Mouse (Mus musculus) embryonic stem cell, embryonic (primary cell): ENCODE measurements around the gene Fndc7.

Experiments used
- CTCF ChIA-PET, 4 experiments: fragments of 300-600 bp in 2 of 4; fragments of 350-600 bp in 2 of 4; sonication (Branson Sonifier 250); formaldehyde crosslinking; loops; one replicate each; lab custom pipeline; 2022; ENCODE audit warnings: inconsistent platforms in 2 of 4; lab: Charles Lee
- POLR2A ChIA-PET, 4 experiments: fragments of 300-600 bp in 2 of 4; fragments of 350-600 bp in 2 of 4; sonication (Branson Sonifier 250); formaldehyde crosslinking; loops; one replicate each; lab custom pipeline; 2022; ENCODE audit warnings: antibody characterized with exemption in 4 of 4, inconsistent platforms in 1 of 4; lab: Charles Lee

Fndc7 gene

GRCm38 (mm10) chr3:108889908-108890307 lies at the start of gene Fndc7:
Gene Fndc7, minus strand, starts transcription at chr3:108890008.
- CTCF ChIA-PET: interaction anchor here in 2 of 4 experiments (0.6 kb wide), 2 partner anchors 96 to 374 kb away, joined by 3 to 4 read pairs; no protein-coding TSS in a partner anchor
- POLR2A ChIA-PET: interaction anchor here (0.5 to 1.8 kb wide), 6 partner anchors 9 to 336 kb away, joined by 3 to 6 read pairs (median 4); partner anchors contain the start of gene Prpf38b (in 2 of the 4)

GRCm38 (mm10) chr3:108939573-108939972 lies 49.8 kb upstream of the Fndc7 start, which contains the start of gene Henmt1:
Gene Henmt1, plus strand, starts transcription at chr3:108939873.
- ChIA-PET POLR2A (interaction anchor here in 1 of 4 experiments (0.7 to 1.1 kb wide), 2 partner anchors 12 to 348 kb away, joined by 3 read pairs; partner anchors contain the start of gene Wdr47), CTCF (no interaction called here)

- ChIA-PET CTCF (no interaction called here), POLR2A (interaction anchor here in 3 of 4 experiments (0.7 to 1.1 kb wide), 3 partner anchors 11 to 99 kb away, joined by 3 to 4 read pairs (median 3); partner anchors contain the start of gene Stxbp3 (in 1 of the 3))
Measured at GRCm38 (mm10) chr3:108938691-108939090, 48.9 kb upstream of the Fndc7 start.

GRCm38 (mm10) chr3:108933557-108933956 lies 43.7 kb upstream of the Fndc7 start:
- ChIA-PET POLR2A (no interaction called here), CTCF (no interaction called here)

- POLR2A ChIA-PET: interaction anchor here in 2 of 4 experiments (1.3 to 2.5 kb wide), 3 partner anchors 9 to 16 kb away, joined by 6 to 15 read pairs (median 9); partner anchors contain the start of gene Prpf38b (in 1 of the 2)
- CTCF ChIA-PET: no interaction called here
Measured at GRCm38 (mm10) chr3:108926308-108926707, 36.5 kb upstream of the Fndc7 start.

GRCm38 (mm10) chr3:108925677-108926076 lies 35.9 kb upstream of the Fndc7 start:
- ChIA-PET CTCF (no interaction called here), POLR2A (interaction anchor here in 2 of 4 experiments (0.5 to 1.2 kb wide), 2 partner anchors 12 to 19 kb away, joined by 3 read pairs; no protein-coding TSS in a partner anchor)

- POLR2A ChIA-PET: interaction anchor here in 3 of 4 experiments (0.7 to 4.3 kb wide), 3 partner anchors 10 to 109 kb away, joined by 3 to 17 read pairs (median 5); partner anchors contain the start of gene Prpf38b (in 1 of the 3)
Measured at GRCm38 (mm10) chr3:108921822-108922221, 32.0 kb upstream of the Fndc7 start.

GRCm38 (mm10) chr3:108920442-108921070 lies 30.7 kb upstream of the Fndc7 start:
- CTCF ChIA-PET: no interaction called here
- POLR2A ChIA-PET: interaction anchor here in 2 of 4 experiments (0.8 to 4.3 kb wide), 2 partner anchors 9 kb away, joined by 3 to 17 read pairs; partner anchors contain the start of gene Prpf38b (in 2 of the 2)

More at GRCm38 (mm10) chr3:108921822-108922221, 32.0 kb upstream of the Fndc7 start:
- CTCF ChIA-PET: interaction anchor here in 1 of 4 experiments (0.6 kb wide), 1 partner anchor 10 kb away, joined by 4 read pairs; no protein-coding TSS in a partner anchor

- POLR2A ChIA-PET: interaction anchor here in 1 of 4 experiments (0.9 to 2.4 kb wide), 7 partner anchors 7 to 60 kb away, joined by 3 to 9 read pairs (median 6); partner anchors contain the start of gene Prpf38b
- CTCF ChIA-PET: interaction anchor here in 1 of 4 experiments (1.1 kb wide), 1 partner anchor 46 kb away, joined by 3 read pairs; no protein-coding TSS in a partner anchor
Measured at GRCm38 (mm10) chr3:108918852-108919251, 29.0 kb upstream of the Fndc7 start.

- ChIA-PET POLR2A (interaction anchor here in 2 of 4 experiments (0.5 to 2.4 kb wide), 8 partner anchors 9 to 78 kb away, joined by 3 to 9 read pairs (median 4); no protein-coding TSS in a partner anchor), CTCF (interaction anchor here in 2 of 4 experiments (0.6 to 1.1 kb wide), 2 partner anchors 46 to 147 kb away, joined by 3 read pairs; no protein-coding TSS in a partner anchor)
Measured at GRCm38 (mm10) chr3:108917986-108918385, 28.2 kb upstream of the Fndc7 start.

- POLR2A ChIA-PET: interaction anchor here in 3 of 4 experiments (0.5 to 2.4 kb wide), 11 partner anchors 8 to 1398 kb away, joined by 3 to 9 read pairs (median 4); partner anchors contain the start of gene Fam102b (in 1 of the 3)
- CTCF ChIA-PET: no interaction called here
Measured at GRCm38 (mm10) chr3:108916857-108917256, 27.0 kb upstream of the Fndc7 start.

GRCm38 (mm10) chr3:108915999-108916398 lies 26.2 kb upstream of the Fndc7 start:
- ChIA-PET CTCF (interaction anchor here in 3 of 4 experiments (0.6 to 0.7 kb wide), 3 partner anchors 67 to 846 kb away, joined by 3 to 4 read pairs (median 4); no protein-coding TSS in a partner anchor), POLR2A (interaction anchor here in 2 of 4 experiments (0.7 to 1.2 kb wide), 4 partner anchors 54 to 705 kb away, joined by 3 to 7 read pairs (median 4); partner anchors contain the start of genes Atxn7l2 (in 1 of the 2) and Fam102b (in 1 of the 2))

- CTCF ChIA-PET: interaction anchor here in 3 of 4 experiments (0.6 to 1.6 kb wide), 9 partner anchors 12 to 422 kb away, joined by 3 to 7 read pairs (median 4); partner anchors contain the start of gene Stxbp3 (in 1 of the 3)
- POLR2A ChIA-PET: interaction anchor here (0.6 to 3.8 kb wide), 63 partner anchors 8 to 766 kb away, joined by 3 to 22 read pairs (median 6); partner anchors contain the start of genes Sars (in 3 of the 4), Stxbp3 (in 3 of the 4), Fam102b (in 2 of the 4) and Fndc7 (in 2 of the 4)
Measured at GRCm38 (mm10) chr3:108911548-108912413, 22.0 kb upstream of the Fndc7 start, which contains the start of gene Prpf38b. Gene Prpf38b, minus strand, starts transcription at chr3:108911727.

- CTCF ChIA-PET: interaction anchor here in 3 of 4 experiments (0.6 to 1.6 kb wide), 8 partner anchors 13 to 421 kb away, joined by 3 to 7 read pairs (median 4); partner anchors contain the start of gene Stxbp3 (in 1 of the 3)
Measured at GRCm38 (mm10) chr3:108911081-108911547, 21.3 kb upstream of the Fndc7 start.

GRCm38 (mm10) chr3:108910303-108911080 lies 20.7 kb upstream of the Fndc7 start:
- CTCF ChIA-PET: interaction anchor here in 3 of 4 experiments (0.9 to 1.6 kb wide), 5 partner anchors 20 to 138 kb away, joined by 3 to 7 read pairs (median 4); partner anchors contain the start of gene Stxbp3 (in 1 of the 3)
- POLR2A ChIA-PET: interaction anchor here (0.5 to 3.8 kb wide), 47 partner anchors 9 to 838 kb away, joined by 3 to 22 read pairs (median 6); partner anchors contain the start of genes Sars (in 3 of the 4), Fam102b (in 2 of the 4), Fndc7 (in 2 of the 4) and Stxbp3 (in 2 of the 4)

More at GRCm38 (mm10) chr3:108911081-108911547, 21.3 kb upstream of the Fndc7 start:
- POLR2A ChIA-PET: interaction anchor here (0.5 to 3.8 kb wide), 65 partner anchors 8 to 837 kb away, joined by 3 to 22 read pairs (median 5); partner anchors contain the start of genes Sars (in 3 of the 4), Stxbp3 (in 3 of the 4), Fam102b (in 2 of the 4) and Fndc7 (in 2 of the 4)

- POLR2A ChIA-PET: interaction anchor here in 2 of 4 experiments (1.7 to 2.1 kb wide), 2 partner anchors 9 kb away, joined by 4 to 12 read pairs; partner anchors contain the start of gene Prpf38b (in 2 of the 2)
- CTCF ChIA-PET: interaction anchor here in 1 of 4 experiments (0.5 kb wide), 1 partner anchor 1045 kb away, joined by 5 read pairs; no protein-coding TSS in a partner anchor
Measured at GRCm38 (mm10) chr3:108902934-108903333, 13.1 kb upstream of the Fndc7 start.
